Mouse (Mus musculus) layer of hippocampus, postnatal 36 days (tissue): Measurements from ENCODE around the gene Efr3b. TPM values are rescaled to one million over a fixed set of nuclear protein-coding genes. Genes with fewer than 3 reads are reported as not detected.

Experiments used
- total RNA-seq, 2 experiments: library from RNA; stranded (reverse); gene quantifications; 2 replicates each; pipeline ENCODE4 v1.2.3; 2021

Efr3b gene
- total RNA-seq, 2 experiments from 2014 or later, result 89.9 to 91.7 TPM

Other genes starting within 250 kb of the Efr3b start
- gene Dnmt3a, start 232.9 kb downstream of the Efr3b start, total RNA-seq, result 10 to 100 TPM; 75.4 to 79.8 TPM
- gene Pomc, start 84.0 kb downstream of the Efr3b start, total RNA-seq, result 1 to 10 TPM; 1.5 to 1.9 TPM
- 10 to 100 TPM; 81.5 to 81.7 TPM for gene Dnajc27, start 43.7 kb upstream of the Efr3b start, total RNA-seq
- gene Adcy3, start 94.2 kb upstream of the Efr3b start, total RNA-seq, result 10 to 100 TPM; 49.9 to 50.3 TPM
- 1 to 10 TPM; 8.5 to 8.9 TPM for gene Ptrhd1, start 195.1 kb upstream of the Efr3b start, total RNA-seq
- gene Cenpo, start 195.4 kb upstream of the Efr3b start, total RNA-seq, result 1 to 10 TPM; 4.1 to 4.3 TPM